Mouse (Mus musculus) heart, postnatal 0 days (tissue): Measurements from ENCODE around the gene Spry1.

Experiments
- CTCF ChIP-seq: IDR thresholded peaks from 2 replicates; pipeline ENCODE4 v1.5.1; 2016; ENCODE audit warnings: antibody characterized with exemption, control low read depth, low read depth
- EP300 ChIP-seq: IDR thresholded peaks from 2 replicates; pipeline ENCODE4 v1.6.1; 2016; ENCODE audit warnings: antibody characterized with exemption, low read depth

DNA sequence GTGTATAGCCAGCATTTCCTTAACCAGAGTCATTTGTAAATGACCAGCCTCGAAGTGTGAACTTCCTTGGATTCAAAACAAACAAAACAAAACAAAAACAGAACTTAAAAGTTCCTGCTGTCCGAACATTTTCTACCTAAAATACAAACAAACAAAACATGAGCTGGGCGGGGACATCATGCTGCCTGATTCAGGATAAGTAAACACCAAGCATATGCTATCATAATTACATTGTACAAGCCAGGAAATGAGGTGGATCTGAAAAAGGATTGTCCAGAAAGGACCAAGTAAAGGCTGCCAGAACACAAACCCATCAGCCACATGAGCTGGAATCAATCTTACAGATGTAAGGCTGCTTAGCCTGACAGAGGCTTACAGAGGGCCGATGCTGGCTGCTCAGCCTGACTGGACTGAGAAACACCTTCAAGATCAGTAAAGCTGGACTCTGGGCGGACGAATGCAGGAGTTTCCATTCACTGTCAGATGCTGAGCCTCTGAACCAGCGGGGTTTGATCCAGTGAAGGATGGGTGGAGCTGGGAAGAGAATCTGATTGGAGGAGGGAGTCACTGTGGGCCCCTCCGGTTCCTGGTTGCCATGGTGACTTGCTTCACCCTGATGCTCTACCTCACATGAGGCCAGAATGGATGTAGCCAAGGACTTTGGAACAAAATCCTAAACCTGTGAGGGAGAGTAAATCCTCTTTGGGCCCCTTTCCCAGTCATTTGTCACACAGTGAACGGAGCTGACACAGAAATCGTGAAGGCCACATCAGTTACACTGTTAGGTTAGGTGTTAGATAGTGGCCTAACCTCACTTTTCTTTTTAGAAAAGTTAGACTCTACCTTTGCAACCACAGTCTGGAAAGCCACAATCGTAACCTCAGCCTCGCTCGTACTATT is 34.5 kb upstream of the Spry1 start:
- TF ChIP-seq CTCF (no peak), EP300 (no peak)
